Mouse (Mus musculus) common myeloid progenitor, adult 5-6 weeks (primary cell): ENCODE data around the gene Zfp664. TPM values are rescaled to one million over a fixed set of nuclear protein-coding genes. Genes with fewer than 3 reads are reported as not detected.

ENCODE experiments used
- ATAC-seq: replicated peaks from 2 replicates; pipeline ENCODE4 v1.8.0; 2016; ENCODE audit warnings: low read depth, mild to moderate bottlenecking, moderate TSS enrichment, inconsistent platforms; ENCODE audit not compliant: poor library complexity, severe bottlenecking
- total RNA-seq: library from RNA; stranded (forward); fragments of 200-1000, 187-1606 nt; gene quantifications from 2 replicates; pipeline ENCODE4 v1.2.3, GENCODE M21; 2017

Zfp664 gene
- total RNA-seq, result 30.4 and 31.2 TPM in 2 replicates

DNA sequence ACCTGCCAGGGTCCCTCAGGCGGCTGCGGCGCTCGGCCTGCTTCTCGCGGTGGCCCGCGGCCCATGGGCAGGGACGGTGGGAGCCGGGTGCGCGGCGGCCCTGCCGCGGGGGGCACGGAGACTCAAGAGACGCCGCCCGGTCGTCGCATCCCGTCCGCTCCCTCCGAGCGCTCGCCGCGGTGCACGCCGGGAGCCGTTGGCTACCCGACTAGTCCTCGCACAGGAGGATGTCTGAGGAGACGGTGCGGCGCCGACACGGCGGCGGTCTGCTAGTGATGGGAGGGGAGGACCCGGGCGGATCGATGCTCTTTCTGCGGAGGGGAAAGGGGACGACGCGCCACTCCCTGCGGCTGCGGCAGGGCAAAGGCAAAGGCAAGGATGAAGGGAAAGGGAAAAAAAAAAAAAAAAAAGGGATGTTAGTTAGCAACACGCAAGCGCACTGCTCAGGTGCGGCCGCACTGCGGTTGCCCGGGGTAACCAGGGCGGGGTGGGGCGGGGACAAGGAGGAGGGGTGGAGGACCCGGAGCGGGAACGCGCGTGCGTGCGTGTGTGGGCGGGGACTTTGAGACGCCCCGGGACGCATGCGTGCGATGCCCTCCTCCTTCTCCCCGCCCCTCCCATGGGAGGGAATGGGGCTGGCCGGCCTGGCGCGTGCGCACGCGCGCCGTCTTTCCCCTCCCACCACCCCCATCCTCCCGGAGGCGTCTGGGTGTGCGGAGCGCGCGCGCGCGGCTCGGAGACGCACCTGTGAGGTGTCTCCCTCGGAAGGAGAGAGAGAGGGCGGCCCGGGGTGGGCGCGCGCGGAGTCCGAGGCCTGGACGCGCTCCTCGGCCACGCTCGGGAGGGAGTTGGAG is at the start of gene Zfp664, which contains the start of gene Ccdc92:
Gene Zfp664 (plus strand): TSS at position 679 of the 854 bp plus-strand sequence.
Gene Ccdc92 (minus strand): TSS at position 412 of the 854 bp plus-strand sequence.
- ATAC-seq, result peak; percentile 90

- ATAC-seq, result no peak
These were observed 47.7 kb upstream of the Zfp664 start for GRCm38 (mm10) chr5:124814797-124815196.

GRCm38 (mm10) chr5:124817050-124817449 is 45.4 kb upstream of the Zfp664 start:
- no peak for ATAC-seq

GRCm38 (mm10) chr5:124822128-124822894 is 40.2 kb upstream of the Zfp664 start:
- no peak for ATAC-seq

DNA sequence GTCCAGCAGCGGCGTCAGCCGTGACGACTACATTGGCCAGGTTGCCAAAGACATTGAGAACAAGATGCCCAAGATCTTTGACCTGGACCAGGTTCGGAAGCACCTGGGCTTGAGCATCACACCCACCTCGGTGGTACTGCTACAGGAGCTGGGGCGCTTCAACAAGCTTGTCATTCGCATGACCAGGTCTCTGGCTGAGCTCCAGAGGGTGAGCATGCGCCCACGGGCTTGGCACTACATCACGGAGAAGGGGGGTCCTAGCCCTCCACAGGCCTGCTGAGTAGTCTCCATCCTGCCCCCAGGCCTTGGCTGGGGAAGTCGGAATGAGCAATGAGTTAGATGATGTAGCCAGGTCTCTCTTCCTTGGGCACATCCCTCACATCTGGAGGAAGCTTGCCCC is 32.2 kb upstream of the Zfp664 start:
- no peak for ATAC-seq

GRCm38 (mm10) chr5:124835218-124835617 is 27.3 kb upstream of the Zfp664 start:
- ATAC-seq, result no peak

GRCm38 (mm10) chr5:124836075-124836474 is 26.4 kb upstream of the Zfp664 start:
- no peak for ATAC-seq

- ATAC-seq, result no peak
These were observed 25.9 kb upstream of the Zfp664 start for GRCm38 (mm10) chr5:124836621-124837020.

DNA sequence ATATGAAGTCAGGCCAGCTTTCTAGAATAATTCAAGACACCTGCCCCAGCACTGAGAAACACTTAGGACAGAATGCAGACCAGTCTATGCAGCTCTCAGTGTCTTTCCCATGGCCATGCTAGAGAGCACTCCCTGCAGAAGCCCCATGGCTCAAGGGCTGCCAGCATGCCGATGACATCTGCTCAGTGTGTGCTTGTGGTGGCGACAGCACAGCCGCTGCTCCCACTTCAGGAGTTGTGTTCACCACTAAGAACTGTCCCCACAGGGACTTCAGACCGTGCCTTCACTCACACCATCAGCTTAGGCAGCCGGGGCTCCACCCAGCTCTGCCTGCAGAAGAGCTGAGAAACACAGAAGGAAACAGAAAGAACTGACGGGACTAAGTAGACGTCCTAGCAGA is 22.3 kb upstream of the Zfp664 start:
- no peak for ATAC-seq

DNA sequence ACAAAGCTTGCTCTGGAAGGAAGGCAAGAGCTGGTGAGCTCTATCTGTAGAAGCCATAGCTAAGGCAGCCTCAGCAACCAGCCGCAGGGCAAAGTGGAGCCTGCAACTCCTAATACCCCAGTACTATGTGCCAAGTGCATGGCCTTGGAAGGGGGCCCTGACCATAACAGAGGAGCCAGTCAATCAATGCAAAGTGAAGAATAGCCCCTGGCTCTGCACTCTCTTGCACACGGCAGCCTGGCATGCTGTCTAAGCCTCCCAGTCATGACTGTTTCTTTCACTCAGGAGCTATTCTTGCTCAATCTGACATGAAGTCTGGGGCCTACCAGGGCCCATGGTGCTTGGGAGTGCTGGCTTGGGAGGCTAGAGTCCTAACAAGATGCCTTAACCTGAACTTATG is 21.8 kb upstream of the Zfp664 start:
- ATAC-seq, result no peak

GRCm38 (mm10) chr5:124843386-124843785 is 19.1 kb upstream of the Zfp664 start:
- no peak for ATAC-seq

DNA sequence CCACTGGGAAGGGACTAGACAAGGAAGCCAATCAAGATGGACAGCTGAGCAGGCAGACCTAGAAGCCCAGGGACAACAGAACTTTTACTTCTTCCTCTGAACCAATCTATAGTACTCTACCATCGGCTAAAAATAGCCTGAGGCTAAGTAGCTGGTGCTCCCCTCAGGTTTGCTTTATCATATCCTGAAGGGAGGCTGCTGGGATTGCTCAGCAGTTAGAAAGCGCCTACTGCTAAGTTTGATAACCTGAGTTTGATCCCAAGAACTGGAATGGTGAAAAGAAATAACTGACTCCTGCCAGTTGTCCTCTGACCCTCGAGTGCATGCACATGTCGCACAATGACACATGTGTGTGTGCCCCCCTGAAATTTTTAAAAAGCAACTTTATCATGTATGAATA is 17.6 kb upstream of the Zfp664 start:
- peak; percentile 45; the same call in 1 of the 2 replicates for ATAC-seq

GRCm38 (mm10) chr5:124847014-124847413 is 15.5 kb upstream of the Zfp664 start:
- ATAC-seq, result no peak

DNA sequence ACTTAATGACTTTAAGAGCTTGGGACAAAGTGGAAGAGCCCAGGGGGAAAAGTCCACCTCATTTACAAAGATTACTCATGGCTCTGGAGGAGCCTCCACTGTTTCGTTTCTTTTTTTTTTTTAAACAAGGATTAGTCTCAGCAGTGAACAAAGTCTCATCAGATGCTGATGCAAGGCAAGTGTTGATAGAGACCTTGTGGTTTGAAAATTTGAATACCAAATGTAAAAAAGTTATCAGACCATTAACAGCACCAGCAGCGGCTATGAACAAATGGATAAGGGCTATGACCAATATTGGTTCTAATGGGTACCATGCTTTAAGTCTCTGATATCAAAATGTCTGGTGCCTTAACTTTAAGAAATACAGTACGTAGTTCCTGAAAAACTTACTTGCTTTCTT is 13.5 kb upstream of the Zfp664 start:
- no peak for ATAC-seq

GRCm38 (mm10) chr5:124851572-124851971 is 10.9 kb upstream of the Zfp664 start:
- no peak for ATAC-seq

DNA sequence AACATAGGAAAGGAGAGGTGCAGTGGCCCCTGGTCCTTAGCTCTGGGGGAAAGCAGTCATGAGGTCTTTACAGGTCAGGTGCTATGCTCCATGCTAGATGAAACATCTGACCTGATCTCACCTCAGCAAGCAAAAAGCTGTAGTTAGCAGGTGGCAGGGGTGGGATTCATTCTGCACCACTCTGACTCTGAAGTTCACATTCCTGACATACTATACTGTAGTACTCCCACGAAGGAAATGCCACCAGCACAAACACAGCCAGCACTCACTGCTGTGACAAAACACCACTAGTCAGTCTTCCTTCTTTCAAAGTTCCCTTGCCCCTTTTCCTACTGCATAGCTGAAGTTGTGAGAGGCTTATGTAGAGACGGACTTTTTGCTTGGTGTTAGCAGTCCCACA is 10.2 kb upstream of the Zfp664 start:
- ATAC-seq, result no peak

DNA sequence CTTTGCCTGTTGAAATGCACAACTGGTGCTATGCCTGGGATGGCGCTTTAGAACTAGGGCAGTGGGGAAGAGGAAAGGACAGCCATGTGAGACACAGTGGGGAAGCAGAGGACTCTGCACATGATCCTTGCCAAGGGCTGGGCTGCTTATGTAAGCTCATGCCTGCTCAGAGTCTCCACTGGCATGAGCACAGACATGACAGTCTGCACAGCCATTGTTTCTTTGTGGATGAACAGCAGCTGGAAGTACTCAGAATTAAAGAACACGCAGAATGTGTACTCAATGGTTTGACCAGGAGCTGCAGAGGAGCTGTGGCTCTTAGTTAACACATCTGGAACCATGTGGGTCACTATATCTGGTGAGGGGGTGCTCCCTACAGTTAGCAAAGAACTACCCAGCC is 9.4 kb upstream of the Zfp664 start:
- ATAC-seq, result no peak

- ATAC-seq, result no peak
These were observed 8.3 kb upstream of the Zfp664 start for GRCm38 (mm10) chr5:124854202-124854601.

GRCm38 (mm10) chr5:124860013-124860412 is 2.5 kb upstream of the Zfp664 start:
- no peak for ATAC-seq

- ATAC-seq, result no peak
These were observed 1.0 kb upstream of the Zfp664 start for GRCm38 (mm10) chr5:124861463-124861862.
